Mouse (Mus musculus) heart, postnatal 0 days (tissue): ENCODE measurements around the gene Jade2.

ENCODE experiments used
- CTCF ChIP-seq: IDR thresholded peaks from 2 replicates; pipeline ENCODE4 v1.5.1; 2016; ENCODE audit warnings: antibody characterized with exemption, control low read depth, low read depth
- EP300 ChIP-seq: IDR thresholded peaks from 2 replicates; pipeline ENCODE4 v1.6.1; 2016; ENCODE audit warnings: antibody characterized with exemption, low read depth

DNA sequence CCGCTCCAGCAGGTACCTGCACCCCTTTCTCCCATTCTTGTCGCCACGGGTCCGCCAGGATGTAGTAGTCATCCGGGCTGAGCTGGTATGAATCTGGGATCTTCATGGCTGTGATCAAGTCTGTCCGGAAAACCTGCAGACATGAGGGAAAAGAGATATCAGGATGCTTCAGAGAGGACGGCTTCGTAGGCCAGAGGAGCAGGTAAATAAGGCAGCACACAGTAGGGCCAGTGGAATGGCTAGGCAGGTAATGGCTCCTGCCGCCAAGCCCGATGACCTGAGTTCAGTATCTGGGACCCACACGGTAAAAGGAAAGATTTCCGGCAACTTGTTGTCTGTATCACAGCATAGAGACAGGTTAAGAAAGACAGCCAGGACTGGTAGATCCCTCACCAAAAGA, 21.9 kb downstream of the Jade2 start:
- no peak for TF ChIP-seq CTCF
- no peak for TF ChIP-seq EP300
